Mouse (Mus musculus): Measurements from ENCODE around the gene Sebox.

Gene Sebox

DNA sequence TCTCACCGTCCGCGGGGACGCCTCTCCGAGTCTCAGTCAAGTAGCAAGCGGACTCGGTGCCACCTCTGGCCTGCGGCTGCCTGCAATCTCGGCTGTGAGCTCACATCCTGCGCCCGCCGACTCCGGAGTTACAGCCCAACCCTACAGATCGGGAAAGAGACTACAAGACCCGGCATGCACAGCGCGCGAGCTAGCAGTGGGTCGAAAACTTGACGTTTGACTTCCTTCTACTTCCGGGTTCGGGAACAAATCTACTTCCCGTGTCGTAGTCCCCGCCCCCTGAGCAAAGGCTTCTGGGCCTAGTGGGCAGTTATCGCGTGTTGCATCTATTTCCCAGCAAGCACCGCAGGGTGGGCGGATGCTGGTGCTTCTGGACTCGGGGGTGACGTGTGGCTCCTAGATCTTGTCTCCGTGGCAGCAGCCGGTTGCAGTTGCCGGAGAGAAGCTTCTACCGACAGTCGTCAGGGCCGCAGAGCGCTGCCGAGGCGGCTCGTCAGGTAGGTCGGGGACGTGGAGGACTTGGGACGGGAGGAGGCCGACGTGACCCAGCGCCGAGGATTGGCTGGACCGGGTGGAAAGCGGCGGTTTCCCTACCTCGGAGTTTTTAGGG lies 32.9 kb downstream of the Sebox start, which contains the start of the genes Tnfaip1 and Ift20:
TSS of gene Tnfaip1 (minus strand) at position 253 of the 610 bp plus-strand sequence.
TSS of gene Ift20 (plus strand) at position 282 of the 610 bp plus-strand sequence.
- DNase-seq = peak; percentile 98 to 99

DNA sequence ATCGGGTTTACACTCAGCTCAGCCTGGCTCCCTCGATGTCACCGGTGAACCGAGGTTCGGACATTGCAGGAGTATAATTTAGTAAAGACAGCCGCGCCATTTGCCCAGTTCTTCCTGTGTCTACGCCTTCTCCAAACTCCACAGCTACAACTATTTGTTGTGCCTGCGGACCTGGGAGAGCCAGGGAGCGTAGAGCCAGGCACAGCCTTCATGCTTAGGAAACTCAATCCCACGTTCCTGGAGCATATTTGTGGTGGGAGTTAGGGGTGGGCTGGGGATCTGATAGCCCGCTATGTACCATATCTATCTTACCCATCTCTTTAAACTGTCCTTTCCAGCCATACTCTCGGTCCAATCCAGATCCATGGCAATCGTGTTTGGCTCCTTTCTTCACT lies 33.4 kb downstream of the Sebox start:
- DNase-seq = no peak

DNA sequence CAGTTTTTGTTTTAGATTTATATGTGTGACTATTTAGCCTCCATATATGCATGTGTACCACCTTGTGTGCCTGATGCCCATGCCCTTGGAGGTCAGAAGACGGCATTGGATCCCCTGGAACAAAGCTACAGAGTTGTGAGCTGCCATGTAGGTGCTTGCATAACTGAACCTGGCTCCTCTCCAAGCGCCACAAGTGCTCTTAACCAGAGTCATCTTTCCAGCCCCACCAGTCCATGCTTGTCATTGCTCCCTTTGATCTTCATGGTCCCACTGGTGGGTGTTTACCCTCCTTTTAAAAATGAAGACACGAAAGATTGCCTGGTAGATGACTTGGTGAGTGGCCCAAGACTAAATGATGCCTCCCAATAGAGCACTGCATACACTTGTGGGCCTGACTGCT lies 37.1 kb downstream of the Sebox start:
- peak; percentile 41 to 61 for DNase-seq

DNA sequence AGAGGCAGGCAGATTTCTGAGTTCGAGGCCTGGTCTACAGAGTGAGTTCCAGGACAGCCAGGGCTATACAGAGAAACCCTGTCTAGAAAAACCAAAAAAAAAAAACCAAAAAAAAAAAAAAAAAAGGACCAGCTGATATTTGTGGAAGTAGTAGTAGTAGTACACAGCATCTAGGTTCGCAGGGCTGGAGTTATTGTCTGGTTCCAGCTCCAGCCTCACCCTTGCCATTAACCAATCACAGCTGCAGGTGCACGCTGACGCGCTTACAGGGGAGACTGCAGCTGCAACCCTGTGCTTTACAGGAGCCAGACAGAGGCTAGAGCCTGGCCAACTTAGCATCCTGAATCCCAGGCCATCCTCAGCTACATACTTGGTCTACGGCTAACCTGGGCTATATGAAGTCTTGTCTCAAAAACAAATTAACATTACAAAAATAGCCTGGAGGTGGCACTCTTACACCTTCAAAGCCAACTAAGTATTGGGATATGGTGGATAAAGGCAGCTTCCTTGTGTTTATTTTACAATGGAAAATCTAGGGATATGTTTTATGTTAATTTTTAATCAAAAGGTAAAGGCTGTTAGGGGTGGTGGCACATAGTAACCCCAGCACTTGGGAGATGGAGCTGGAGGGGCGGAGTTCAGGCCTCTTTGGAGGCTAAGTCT lies 41.3 kb downstream of the Sebox start:
- no peak for DNase-seq

DNA sequence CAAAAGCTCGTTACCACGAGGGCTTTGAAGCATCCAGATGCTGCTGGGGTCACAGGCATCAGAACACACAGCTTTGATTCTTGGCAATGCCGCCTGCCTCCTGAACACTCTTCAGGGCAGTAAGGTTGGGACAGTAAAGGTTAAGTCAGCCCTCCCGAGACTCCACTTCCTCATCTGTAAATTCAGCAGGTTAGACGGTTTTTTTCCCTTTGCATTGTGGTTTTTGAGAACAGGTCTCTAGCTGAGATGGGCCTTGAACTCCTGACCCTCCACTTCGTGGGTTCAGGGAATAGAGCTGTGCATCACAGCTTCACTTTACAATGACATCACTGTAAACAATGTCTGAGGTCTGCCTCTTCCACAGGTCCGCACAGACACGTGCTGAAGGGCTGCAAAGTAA lies 41.9 kb downstream of the Sebox start:
- DNase-seq = no peak

DNA sequence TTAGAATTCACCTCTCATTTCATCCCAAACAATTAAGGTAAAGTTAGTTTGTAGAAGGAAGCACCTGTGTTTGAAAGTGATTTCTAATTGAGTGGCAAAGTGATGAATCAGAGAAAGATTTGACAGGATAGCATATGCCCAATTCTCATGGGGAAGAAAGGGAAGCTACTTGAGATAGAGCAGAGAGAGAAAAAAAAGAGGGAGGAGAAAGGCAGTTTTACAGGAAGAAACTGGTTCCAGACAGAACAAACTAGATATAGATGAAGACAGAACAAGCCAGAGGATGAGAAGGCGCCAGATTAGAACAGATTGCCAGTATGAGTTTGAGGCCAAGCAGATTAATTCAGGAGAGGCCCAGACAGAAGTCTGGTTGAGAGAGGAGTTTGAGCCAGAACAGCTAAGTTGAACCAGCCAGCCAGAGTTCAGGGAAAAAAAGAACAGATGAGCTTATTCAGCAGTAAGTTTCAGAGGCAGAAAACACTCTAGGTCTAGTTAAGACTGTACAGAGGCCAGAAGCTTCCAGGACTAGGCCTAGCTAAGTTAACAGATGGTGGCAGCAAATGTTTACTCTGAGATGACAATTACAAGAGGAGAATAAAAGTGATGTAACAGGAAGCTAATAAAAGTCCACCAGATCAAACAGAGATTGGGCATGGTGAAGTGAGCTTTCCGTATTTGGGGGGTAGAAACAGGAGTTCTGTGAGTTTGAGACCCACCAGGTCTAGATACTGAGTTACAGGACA lies 44.6 kb downstream of the Sebox start:
- DNase-seq = no peak

DNA sequence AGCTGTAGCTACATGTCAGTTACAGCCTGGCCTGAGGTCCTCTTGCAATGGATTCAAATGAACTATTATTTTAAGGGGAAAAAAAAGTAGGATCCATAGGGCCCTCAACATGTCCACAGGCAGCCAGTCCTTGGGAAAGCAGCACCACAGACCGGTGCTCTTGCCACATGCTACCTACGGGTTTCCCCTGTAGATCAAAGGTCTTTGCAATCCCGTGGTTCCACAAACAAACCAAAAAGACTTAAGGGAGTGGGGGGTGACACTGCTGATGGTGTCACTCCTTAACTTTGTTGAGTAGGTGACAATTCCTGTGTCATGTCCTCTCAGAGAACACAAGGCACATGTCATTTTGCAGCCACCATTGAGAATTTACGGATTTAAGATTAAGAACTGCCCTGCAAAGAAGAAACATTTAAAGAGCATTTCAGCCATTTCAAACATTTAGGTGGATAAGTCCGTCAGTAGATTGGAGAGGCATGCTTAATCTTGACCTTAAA lies 46.3 kb downstream of the Sebox start:
- no peak for DNase-seq

DNA sequence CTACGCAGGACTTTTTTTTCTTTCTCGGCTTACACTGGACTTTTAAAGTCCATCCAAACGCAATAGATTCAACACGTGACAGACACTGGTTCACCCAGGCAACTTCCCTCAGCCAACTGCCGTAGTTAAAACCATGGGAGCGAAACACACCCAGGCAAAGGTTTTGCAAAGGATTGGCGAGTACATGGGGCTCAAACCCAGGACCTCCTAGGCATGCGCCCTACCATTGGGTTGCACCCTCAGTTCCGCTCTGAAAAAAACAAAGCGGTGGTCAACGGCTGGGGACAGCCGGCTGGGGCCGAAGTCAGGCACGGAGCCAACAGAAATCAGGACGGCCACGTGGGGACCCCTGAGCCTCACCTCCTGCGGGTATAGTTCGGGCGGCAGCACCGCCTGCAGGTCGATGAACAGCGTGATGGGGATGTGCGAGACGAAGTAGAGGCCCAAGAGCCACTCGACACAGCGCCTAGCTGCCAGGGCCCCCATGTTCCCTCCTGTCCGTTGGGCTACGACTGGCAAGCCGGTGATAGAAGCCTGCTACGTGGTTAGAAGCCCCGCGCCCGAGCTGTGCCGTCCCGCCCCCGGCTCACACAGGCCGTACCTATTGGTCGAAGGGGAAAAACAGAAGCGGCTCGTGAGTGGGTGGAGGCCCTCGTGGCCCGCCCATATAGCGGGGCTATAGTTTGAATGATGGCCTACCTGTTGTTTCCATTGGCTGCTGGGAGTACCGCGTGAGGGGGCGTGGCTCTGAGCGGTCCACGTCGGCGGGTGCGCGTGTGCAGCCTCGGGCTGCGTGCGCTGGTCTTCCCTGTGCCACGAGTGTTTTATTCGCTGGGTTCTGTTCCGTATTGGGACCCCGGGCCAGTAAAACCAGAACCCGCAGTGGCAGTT lies 47.2 kb downstream of the Sebox start, which contains the start of gene Tmem97:
TSS of gene Tmem97 (minus strand) at position 610 of the 891 bp plus-strand sequence.
- DNase-seq = peak; percentile 96 to 98

DNA sequence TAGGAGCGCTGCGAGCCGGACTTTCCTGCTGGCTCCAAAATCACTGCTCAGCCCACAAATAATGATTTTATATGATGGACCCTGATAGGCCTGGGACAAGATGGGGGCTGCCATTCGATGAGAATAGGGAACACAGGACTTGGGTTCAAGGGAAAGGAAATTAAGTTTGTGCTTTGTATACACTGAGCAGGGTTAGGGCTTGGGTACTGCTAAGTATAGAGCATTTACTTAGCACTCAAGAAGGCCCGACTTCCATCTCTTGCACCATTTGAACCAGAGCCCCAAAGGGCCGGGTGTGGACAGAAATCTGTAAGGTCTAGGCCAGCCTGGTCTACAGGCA lies 47.8 kb downstream of the Sebox start:
- no peak for DNase-seq

Data from lung, postnatal 4 days (tissue).